Mouse (Mus musculus) thymus, postnatal 36 days (tissue): ENCODE measurements around the gene Rdh12.
"Not testable (repeated sequence)": the region's sequence is repeated elsewhere in the genome, so short reads cannot be mapped to it uniquely, and the experiment has no call there.

Experiments
- DNase-seq, 2 experiments: peaks; one replicate each; pipeline ENCODE4 v3.0.0; 2022; ENCODE audit warnings: mixed read lengths in 2 of 2

The Rdh12 gene

DNA sequence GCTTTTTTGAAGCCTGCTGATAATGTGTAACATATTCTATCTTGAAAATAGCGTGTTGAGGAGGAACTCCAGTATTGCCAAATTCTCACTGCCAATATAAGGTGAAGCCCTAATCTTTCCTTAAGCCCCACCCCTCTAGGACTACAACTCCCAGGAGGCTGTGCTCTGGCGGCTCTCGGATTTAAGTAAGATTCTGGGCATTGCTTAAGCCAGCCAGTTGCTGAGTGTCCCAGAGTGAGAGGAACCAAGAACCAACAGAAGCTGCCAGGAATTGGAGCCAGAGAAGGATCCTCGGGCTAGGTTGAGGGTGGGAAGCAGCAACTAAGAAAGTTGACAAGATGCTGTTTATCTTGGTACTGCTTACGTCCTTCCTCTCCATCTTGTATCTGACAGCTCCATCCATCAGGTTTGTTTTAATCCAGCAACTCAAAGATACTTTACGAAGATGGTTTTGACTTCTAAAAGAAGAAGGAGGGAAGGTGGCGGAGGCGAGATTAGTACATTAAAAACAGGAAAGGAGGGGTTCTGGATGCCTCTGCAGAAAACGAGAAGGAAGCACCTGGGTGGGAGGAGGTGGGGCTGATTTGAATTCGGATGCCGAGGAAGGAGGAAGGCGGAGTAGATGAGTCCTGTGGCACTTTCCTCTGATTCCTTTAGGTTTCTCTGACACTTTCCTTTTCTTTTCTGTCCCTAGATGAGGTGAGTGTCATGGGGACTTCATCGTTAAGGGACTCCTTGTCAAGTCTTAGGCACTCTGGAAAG lies at the start of gene Rdh12:
TSS of gene Rdh12 (plus strand) at position 212 of the 762 bp plus-strand sequence.
- DNase-seq = peak; percentile 24 to 37

DNA sequence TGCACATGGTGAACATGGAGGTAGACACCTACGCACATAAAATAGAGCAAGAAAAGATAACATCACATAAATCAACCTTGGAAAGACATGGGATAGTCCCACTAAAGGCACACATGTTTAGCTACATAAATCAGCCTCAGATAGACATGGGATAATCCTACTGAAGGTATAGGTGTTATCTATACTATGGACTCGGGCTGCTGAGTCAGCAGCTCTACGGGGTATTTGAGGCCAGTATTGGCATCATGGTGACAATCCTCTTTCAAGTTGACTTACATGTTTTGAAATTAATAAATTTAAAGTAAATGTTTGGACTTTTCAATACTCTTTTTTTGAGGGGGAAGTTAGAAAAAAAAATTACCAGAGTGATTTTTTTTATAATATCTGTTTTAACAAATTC lies 45.8 kb upstream of the Rdh12 start:
- no peak for DNase-seq

DNA sequence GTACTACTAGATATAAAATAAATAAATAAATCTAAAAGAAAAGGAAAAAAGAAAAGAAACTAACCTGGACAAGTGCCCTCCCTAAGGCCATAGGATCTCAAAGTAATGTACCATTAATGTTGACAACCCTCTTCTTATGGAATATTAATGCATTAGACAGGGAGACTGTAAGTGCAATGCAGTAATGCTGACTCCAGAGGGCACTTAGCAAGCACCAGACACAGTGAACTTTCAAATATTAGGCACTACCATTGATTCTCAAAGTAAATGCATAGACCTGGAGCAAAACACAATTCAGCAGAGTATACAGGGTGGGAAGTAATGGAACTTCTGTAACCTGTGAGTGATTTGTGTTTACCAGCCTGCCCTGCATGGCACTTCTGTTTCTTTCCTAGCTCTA lies 39.5 kb upstream of the Rdh12 start:
- no peak for DNase-seq

DNA sequence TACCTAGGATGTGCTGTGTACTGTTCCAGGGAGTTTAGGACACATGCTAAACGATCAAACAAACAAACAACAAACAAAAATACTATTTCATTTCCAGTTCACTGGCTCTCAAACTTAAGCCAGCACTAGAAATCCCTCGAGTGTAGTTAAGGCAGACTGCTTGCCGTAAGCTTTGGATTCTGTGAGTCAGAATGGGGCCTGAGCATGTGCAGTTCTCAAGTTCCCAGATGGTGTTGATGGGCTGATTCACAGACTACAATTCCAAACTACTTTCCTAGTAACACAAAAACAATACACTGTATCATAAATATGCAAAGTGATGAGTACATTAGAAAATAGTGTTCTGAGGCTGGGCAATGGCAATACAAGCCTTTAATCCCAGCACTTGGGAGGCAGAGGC lies 38.3 kb upstream of the Rdh12 start:
- DNase-seq = no peak

DNA sequence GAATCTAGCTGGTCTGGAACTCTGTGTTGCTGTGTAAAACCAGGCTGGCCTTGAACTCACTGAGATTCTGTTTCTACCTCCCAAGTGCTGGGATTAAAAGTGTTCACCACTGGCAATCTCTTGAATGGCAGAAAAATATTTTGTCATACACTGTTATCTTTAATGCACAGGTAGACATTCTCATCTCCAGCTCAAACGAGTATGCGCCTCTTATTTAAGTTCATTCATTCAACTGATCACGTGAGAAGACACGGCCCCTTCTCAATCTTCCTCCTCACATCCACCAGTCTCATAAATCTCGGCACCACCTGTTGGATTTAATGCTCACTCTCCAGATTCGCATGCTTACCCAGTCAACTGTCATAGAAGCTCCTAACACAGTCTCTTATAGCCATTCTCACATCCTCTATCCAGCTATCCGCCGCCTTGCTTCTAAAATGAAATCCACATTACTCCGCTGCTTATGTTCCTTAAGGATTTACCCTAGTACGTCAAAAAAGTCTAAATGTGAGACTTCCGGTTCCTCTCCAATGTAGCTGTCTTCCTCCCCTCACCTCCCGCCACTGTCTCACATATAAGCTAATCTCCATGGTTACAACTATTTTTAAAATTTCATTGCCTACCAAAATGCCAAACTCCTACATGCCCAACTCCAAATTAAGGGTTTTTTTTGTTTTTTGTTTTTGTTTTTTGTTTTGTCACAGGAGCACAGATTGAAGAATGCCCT lies 37.3 kb upstream of the Rdh12 start:
- DNase-seq = no peak

DNA sequence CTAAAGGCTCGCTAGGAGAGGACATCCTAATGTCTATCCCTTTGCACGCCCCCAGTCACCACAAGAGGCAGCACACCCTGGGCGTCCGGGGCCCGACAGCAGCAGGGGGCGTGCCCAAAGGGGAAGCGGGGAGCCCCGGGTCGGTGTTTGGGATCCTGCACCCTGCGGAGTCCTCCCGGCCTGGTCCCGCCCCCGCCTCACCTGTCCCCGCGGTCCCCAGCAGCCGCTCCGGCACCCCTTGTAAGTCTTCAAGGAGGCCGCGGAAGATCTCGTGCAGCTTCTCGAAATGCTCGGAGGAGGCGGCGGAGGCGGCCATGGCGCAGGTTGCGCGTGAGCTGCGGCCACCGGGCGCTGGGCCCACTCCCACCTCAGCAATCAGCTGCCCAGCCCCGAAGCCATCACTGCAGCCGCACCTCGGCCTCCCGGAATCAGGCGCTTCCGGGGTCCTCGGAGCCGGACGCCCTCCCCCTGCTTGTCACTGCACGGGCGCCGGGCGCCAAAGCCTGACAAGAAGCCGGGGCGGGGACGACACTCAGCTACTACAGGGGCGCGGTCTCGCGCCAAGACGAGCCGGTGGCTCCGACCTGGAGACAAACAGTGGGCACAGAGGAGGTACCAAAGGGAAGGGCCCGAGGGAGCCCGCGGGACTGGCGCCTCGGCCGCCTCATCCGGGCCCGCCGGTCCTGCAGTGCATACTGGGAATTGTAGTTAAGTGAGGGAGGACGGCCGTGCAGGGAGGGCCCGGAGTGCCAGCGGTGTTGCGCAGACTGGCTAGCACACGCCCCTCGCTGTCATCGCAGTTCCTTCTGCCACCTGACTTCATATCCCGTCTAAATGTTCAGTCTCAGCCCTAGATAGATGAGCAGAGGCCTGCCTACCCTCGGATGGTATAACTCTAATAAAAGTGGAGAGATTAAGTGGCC lies 36.4 kb upstream of the Rdh12 start, which contains the start of gene Vti1b:
TSS of gene Vti1b (minus strand) at position 649 of the 923 bp plus-strand sequence.
- DNase-seq = peak; percentile 89 to 90

DNA sequence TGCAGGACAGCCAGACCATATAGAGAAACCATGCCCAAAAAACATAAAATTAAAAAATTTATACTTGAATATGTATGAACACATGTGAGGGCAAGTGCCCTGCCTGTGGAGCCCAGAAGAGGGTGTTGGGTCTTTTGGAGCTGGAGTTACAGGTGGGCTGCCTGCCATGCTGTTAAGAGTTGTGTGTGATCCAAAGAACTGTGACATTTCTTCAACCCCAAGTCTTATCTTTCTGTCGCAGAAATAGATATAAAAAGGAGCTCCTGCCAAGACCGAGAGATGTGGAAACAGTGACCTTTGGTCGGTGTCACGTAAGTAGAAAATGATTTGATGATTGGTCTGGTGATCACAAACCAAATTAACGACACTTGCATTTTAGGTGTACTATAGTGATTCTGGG lies 35.0 kb upstream of the Rdh12 start:
- no peak for DNase-seq

DNA sequence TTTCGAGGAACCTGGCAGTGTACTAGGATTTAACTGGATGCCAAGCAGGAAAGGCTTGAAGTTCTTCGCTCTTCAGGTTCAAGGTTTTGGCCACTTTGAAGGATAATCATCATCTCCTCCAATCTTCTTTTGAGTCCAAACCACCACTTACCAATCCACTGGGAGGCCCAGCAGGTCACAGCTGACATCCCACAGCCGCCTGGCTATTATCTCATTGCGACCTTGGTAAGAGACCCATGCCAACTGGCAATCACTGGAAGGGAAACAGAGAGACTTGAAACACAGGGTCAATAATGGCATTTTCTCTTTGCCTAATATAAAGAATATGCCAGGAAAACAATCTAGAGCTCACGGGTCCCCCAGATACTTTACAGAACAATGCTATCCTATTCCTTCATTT lies 32.7 kb upstream of the Rdh12 start:
- no peak for DNase-seq

DNA sequence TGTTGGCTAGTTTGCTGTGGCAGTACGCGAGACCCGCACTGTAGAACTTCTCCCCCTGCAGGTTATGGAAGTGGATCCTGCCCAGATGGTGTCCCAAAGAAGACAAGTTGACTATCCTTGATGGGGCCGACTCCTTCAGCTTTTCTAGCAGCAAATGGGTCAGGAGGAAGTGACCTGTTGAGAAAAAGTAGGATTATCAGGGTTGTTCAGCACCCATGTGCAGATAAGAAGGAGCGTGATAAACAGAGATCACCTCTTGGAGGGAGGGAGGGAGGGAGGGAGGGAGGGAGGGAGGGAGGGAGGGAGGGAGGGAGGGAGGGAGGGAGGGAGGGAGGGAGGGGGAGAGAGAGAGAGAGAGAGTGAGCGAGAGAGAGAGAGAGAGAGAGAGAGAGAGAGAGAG lies 23.6 kb upstream of the Rdh12 start:
- DNase-seq = not testable (repeated sequence)

DNA sequence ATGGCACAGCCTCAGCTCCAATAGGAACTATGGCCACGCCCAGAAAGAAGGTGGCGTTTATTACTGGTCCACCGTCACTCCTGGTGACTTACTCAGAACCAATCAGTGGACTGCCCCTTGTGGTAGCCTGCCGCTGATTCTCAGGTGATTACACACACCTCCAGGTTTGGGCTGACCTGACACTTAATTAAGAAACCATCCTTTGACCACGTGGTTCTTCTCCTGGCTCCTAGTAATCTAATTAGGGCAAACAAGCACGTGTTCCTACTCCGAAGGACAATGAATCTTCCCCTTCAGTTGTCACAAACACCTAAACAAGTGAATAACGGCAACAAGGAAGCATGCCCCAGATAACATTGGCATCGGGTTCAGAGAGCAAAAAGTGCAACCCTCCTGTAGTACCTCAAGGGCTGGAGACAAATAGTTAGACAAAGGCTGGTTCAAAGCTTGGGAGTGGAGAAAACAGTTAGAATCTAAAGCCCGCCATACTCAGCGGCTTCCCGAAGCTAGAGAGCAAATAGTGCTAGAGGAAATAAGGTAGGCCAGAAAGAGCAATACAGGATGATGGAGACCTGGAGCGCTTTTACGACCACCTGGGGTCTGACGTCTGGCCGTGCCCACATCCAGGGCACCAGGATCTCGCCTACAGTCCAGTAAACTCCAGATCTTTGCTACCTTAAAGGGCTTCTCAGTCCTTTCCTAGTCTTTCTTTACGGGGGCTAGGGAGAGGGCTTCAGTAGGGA lies 17.6 kb upstream of the Rdh12 start:
- DNase-seq = peak; percentile 40 to 60

DNA sequence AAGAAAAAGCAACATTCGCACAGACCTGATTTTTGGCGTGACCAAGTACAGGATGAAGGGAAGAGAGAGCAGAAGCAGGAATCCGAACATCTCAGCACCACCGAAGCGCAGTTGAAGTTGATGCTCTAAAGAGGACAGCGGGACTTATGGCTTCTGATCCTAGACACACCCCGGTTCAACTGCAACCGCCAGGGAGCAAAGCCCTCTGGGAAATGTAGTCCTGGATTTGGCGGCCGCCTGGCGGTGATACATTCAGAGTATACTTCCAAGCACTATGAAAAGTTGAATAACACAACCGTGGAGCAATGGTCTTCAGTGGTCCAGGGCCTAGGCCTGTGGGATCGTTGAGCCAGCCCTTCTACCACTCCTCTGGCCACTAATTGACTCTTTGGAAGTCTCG lies 17.0 kb upstream of the Rdh12 start:
- DNase-seq = peak; percentile 77 to 79

DNA sequence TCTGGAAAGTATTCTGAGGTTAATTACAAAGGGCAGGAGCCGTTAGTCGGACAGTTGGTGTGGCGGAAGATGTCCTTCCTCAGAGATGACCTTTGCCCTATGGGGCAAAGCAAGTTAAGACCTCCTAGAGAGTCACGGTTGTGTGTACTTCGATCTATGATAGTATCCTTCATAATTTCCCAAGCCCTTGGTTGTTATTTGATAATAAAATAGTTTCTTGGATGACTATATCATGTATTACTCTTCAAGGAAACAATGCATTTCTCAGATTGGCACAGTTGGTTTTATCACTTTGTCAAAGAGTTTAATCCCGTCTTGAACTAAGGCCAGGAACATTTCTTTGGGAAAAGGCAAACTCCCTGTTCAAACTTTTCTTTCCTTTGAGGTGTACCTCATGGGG lies 16.5 kb upstream of the Rdh12 start, which contains the start of gene Rdh11:
TSS of gene Rdh11 (minus strand) at position 101 of the 400 bp plus-strand sequence.
- DNase-seq = no peak

DNA sequence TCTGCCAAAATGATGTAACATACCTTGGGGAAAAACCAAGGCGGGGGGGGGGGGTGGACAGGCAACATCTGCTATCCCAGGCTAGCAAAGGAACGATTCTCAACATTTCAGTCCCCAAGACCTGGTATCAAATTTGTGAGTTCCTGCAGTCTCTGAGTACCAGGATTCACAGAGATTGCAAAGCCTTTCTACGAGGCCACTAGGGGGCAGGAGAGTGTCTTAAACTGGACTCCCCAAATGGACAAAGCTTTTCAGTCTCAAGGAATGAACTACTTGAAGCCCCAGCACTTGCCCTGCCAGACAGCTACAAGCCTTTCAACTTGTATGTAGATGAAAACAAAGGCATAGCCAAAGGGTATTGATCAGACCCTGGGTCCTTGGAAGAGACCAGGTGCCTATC lies 15.3 kb upstream of the Rdh12 start:
- peak; percentile 33 to 48 for DNase-seq

DNA sequence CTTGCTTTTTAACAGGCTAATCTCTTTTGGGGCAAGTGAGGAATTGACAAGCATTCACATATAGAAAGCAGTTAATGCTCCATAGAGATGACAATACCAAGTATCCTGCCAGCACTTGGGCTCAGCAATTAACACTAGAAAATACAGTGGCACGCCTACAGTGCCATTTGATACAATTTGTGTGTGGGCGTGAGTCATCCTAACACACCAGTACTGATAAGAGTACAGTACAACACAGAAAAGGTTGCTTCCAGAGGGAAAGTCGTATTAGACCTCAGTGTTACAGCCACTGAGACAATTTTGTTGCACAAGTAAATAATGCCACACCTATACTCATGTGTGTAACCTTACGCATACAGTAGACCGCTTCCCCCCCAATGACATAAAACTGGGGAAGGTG lies 11.6 kb upstream of the Rdh12 start:
- DNase-seq = no peak

DNA sequence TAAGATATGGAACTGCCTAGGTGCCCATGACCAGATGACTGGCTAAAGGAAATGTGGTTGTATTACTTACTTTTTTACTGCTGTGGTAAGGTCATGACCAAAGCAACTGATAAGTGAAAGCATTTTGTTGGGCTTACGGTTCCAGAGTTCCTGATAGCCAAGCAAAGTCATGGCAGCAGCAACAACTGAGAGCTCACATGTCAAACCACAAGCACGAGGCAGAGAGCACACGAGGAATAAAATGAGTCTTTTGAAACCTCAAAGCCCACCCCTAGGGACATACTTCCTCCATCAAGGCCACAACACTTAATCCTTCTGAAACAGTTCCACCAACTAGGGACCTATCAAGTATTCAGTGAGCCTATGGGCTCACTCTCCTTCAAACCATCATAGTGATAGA lies 6.8 kb upstream of the Rdh12 start:
- no peak for DNase-seq

DNA sequence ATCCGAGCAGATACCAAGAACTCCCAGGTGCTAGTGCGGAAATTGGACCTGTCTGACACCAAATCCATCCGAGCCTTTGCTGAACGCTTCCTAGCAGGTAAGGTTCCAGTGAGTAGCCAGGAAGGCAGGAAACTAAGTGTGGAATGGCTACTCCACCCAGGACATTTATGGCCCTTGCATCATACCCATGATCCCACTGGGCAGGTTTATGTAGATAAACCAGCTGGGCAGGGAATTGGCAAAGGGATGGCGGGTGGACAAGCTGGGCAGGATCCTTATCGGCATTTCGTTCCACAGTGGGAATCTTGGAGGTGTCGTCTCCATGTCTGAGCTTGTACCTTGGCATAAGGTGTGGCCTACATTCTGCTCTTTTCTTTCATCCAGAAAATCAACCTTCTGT lies 2.7 kb downstream of the Rdh12 start:
- DNase-seq = no peak

DNA sequence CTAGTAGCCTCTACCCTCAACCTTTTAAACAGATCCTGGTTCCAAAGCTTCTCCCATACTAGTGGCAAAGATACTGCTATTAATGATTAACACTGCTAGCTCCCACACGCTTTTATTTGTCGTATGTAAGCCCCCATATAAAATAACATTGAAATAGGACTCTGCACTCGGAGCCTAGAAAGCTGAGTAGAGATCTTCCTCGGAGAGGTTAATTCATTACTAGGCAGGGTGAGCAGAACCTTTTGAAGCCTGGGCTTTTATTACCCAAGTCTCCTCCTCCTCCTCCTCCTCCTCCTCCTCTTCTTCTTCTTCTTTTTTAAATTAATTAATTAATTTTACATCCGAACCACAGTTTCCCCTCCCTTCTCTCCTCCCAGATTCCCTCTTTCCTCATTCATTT lies 8.8 kb downstream of the Rdh12 start:
- no peak for DNase-seq

DNA sequence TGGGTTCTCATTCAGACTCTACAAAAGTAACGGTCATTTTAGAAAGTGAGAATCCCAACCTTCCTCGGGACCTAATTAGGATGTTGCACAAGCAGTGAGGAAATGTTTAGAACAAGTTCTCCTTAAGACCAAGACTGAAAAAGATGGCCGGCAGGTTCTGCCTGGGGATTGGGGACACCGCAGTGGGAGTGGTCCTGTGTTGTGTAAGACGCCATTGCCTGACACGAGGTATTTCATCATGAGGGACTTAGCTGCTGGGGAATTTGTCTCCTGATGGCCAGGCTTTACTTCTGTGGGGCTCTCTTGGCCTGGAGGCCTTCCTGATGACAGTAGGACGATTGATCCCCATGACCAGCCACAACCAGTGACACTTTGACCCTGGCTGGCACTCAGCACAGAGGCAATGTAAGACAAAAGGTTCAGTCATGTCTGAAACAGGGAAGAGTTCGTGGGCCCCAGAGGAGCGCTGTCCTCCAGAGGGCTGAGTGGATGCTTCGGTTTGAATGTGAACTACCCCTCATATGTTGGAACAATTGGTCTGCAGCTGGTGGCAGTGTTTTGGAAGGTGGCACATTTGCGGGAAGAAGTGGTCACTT lies 26.9 kb downstream of the Rdh12 start:
- DNase-seq = no peak

DNA sequence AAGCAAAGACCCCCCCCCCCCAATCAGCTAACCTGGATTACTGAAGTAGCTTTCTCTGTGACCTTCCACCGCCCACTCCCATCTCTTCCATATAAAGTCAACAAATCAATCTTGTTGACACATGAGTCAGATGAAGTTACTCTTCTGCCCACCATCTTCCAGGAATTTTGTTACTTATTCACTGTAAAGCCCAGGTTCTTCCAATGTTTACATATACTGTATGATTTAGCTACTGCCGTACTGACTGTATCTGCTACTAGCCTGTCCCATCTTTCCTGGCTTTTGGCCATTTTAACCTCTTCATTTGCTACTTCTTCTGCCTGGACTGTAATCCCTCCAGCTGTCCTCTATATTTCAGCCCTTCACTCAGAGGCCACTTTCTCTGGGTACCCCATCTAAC lies 33.3 kb downstream of the Rdh12 start:
- no peak for DNase-seq

DNA sequence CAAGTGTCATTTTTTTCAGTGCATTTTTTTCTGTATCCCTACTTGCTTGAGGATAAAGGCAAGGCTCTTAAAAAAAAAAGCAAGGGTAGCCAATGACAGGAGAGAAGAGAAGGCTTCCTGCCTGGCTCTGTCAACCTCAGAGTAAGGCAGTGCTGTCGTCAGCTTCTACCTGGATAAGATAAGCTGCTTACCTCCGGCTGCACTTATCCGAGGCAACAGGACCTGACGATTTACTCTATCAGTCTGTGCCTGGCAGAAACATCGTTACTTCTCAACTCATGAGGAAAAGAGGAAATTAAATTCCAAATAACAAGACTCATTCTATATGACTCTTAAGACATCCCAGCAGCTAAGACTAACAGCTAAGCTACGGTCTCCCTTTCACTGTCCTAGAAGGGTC lies 34.2 kb downstream of the Rdh12 start:
- DNase-seq = no peak

DNA sequence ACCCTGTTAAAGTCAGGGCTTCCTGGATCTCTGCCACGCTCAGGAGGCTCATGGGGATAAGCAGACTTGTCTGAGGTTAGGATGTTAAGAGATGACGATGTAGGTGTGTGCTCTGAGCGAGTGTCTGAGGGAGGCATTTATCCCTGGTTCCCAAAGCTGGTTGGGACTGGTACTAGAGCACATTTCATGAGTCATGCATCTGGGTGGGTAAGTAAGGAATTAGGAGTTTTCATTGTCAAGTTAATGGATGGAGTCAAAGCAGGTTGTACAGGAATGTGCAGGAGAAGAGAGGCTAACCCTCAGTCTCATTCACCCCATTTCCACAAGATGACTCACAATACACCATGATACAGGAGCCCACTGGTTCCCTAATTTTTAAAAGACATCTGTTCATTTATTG lies 39.4 kb downstream of the Rdh12 start:
- no peak for DNase-seq
